Mouse (Mus musculus): ENCODE data around the gene Smim24.

- no peak for TF ChIP-seq POLR2A (IDR thresholded peaks at IDR 0.05; ENCODE audit: insufficient read depth, low read depth, low read length)
- no peak for TF ChIP-seq CTCF (IDR thresholded peaks at IDR 0.05; ENCODE audit: insufficient read depth, low read depth, low read length)
Observed at GRCm38 (mm10) chr10:81434361-81435263, 41.8 kb downstream of the Smim24 start.
